Mouse (Mus musculus) CH12.LX (cell line): Measurements from ENCODE around the gene Hic2.

Experiments
- CTCF ChIP-seq, 2 experiments: IDR thresholded peaks in 1 of 2; conservative IDR thresholded peaks in 1 of 2; 2 replicates each; pipeline ENCODE4 v1.5.1; 2011 to 2012; ENCODE audit warnings: low read depth in 2 of 2, low read length in 2 of 2, improper control_type of control experiment in 1 of 2, inconsistent platforms in 1 of 2, mild to moderate bottlenecking in 1 of 2, moderate library complexity in 1 of 2
- ELF1 ChIP-seq: IDR thresholded peaks from 2 replicates; pipeline ENCODE4 v1.6.1; 2014; ENCODE audit warnings: low read depth, mild to moderate bottlenecking, inconsistent platforms, low read length, improper control_type of control experiment
- EP300 ChIP-seq: IDR thresholded peaks from 2 replicates; pipeline ENCODE4 v1.6.1; 2011; ENCODE audit warnings: low read length, improper control_type of control experiment
- ETS1 ChIP-seq: conservative IDR thresholded peaks from 2 replicates; pipeline ENCODE4 v1.6.1; 2012; ENCODE audit warnings: low read depth, mild to moderate bottlenecking, inconsistent platforms, low read length, improper control_type of control experiment, moderate library complexity
- HCFC1 ChIP-seq: IDR thresholded peaks from 2 replicates; pipeline ENCODE4 v1.6.1; 2012; ENCODE audit warnings: low read depth, mild to moderate bottlenecking, inconsistent platforms, low read length, improper control_type of control experiment
- JUN ChIP-seq: IDR thresholded peaks from 2 replicates; pipeline ENCODE4 v1.6.1; 2011; ENCODE audit warnings: low read depth, mild to moderate bottlenecking, low read length, improper control_type of control experiment, moderate library complexity; ENCODE audit not compliant: insufficient read depth
- MAFK ChIP-seq: IDR thresholded peaks from 2 replicates; pipeline ENCODE4 v1.6.1; 2011; ENCODE audit warnings: low read length, improper control_type of control experiment; ENCODE audit not compliant: insufficient replicate concordance
- POLR2A ChIP-seq: IDR thresholded peaks from 2 replicates; pipeline ENCODE4 v1.6.1; 2011; ENCODE audit warnings: low read depth, mild to moderate bottlenecking, improper control_type of control experiment, low read length
- TCF12 ChIP-seq: IDR thresholded peaks from 2 replicates; pipeline ENCODE4 v1.6.1; 2014; ENCODE audit warnings: low read depth, mild to moderate bottlenecking, inconsistent platforms, low read length, improper control_type of control experiment
- UBTF ChIP-seq: IDR thresholded peaks from 2 replicates; pipeline ENCODE4 v1.6.1; 2012; ENCODE audit warnings: low read depth, mild to moderate bottlenecking, inconsistent platforms, low read length, improper control_type of control experiment, moderate library complexity

- no peak for TF ChIP-seq JUN
- no peak for TF ChIP-seq MAFK
- no peak for TF ChIP-seq POLR2A
- no peak for TF ChIP-seq UBTF
- no peak for TF ChIP-seq TCF12
- no peak for TF ChIP-seq EP300
- TF ChIP-seq CTCF (conservative IDR thresholded peaks at IDR 0.05 in 1 of 2, IDR thresholded peaks at IDR 0.05 in 1 of 2; ENCODE audit: low read depth in 2 of 2, low read length in 2 of 2), result peak; percentile 97 to 100
- no peak for TF ChIP-seq ETS1
- no peak for TF ChIP-seq HCFC1
- TF ChIP-seq ELF1, result no peak
Measured at GRCm38 (mm10) chr16:17292751-17293150, 59.4 kb downstream of the Hic2 start.
